Mouse (Mus musculus) thymus, postnatal 25 days (tissue): Measurements from ENCODE around the gene Rpl26.
"Not testable (repeated sequence)": the region's sequence is repeated elsewhere in the genome, so short reads cannot be mapped to it uniquely, and the experiment has no call there.

ENCODE experiments used
- DNase-seq: peaks from one replicate; pipeline ENCODE4 v3.0.0; 2022

The Rpl26 gene

GRCm38 (mm10) chr11:68924749-68925148 is 23.4 kb downstream of the Rpl26 start:
- no peak for DNase-seq

- no peak for DNase-seq
Measured at GRCm38 (mm10) chr11:68926981-68927380, 25.6 kb downstream of the Rpl26 start, which contains the start of gene Odf4. TSS of gene Odf4 (minus strand) at chr11:68927081.

- no peak for DNase-seq
Measured at GRCm38 (mm10) chr11:68929947-68930346, 28.6 kb downstream of the Rpl26 start.

- DNase-seq: no peak
Measured at GRCm38 (mm10) chr11:68933885-68934507, 32.6 kb downstream of the Rpl26 start.

GRCm38 (mm10) chr11:68936951-68937350 is 35.6 kb downstream of the Rpl26 start:
- DNase-seq: not testable (repeated sequence)

GRCm38 (mm10) chr11:68939451-68940304 is 38.3 kb downstream of the Rpl26 start:
- DNase-seq: peak; percentile 83

GRCm38 (mm10) chr11:68940516-68940915 is 39.1 kb downstream of the Rpl26 start:
- DNase-seq: no peak

- DNase-seq: no peak
Measured at GRCm38 (mm10) chr11:68942731-68943130, 41.3 kb downstream of the Rpl26 start.

GRCm38 (mm10) chr11:68945245-68945644 is 43.9 kb downstream of the Rpl26 start:
- no peak for DNase-seq

- no peak for DNase-seq
Measured at GRCm38 (mm10) chr11:68946001-68946400, 44.6 kb downstream of the Rpl26 start.

GRCm38 (mm10) chr11:68946806-68947440 is 45.5 kb downstream of the Rpl26 start:
- DNase-seq: no peak

GRCm38 (mm10) chr11:68947542-68947993 is 46.2 kb downstream of the Rpl26 start:
- DNase-seq: no peak

GRCm38 (mm10) chr11:68953903-68954302 is 52.5 kb downstream of the Rpl26 start:
- DNase-seq: no peak

GRCm38 (mm10) chr11:68954408-68954807 is 53.0 kb downstream of the Rpl26 start:
- no peak for DNase-seq

GRCm38 (mm10) chr11:68955473-68955872 is 54.1 kb downstream of the Rpl26 start:
- DNase-seq: no peak

- DNase-seq: no peak
Measured at GRCm38 (mm10) chr11:68956107-68956506, 54.7 kb downstream of the Rpl26 start.
